Mouse (Mus musculus) embryonic facial prominence, embryonic 12.5 days (tissue): ENCODE results near the gene Cpne2. TPM values are rescaled to one million over a fixed set of nuclear protein-coding genes. Genes with fewer than 3 reads are reported as not detected.

ENCODE experiments used
- ATAC-seq: fragments of 200-750 bp; cut with Nextera tagmentation; 2 replicates; pipeline ENCODE4 v1.8.0; 2017; ENCODE audit not compliant: insufficient number of reproducible peaks, insufficient read depth, low FRiP score, low TSS enrichment
- H3K27ac ChIP-seq: fragments of 300-500 bp; sonication (generic); 2 replicates; pipeline ENCODE4 v1.5.1; 2016; ENCODE audit warnings: mild to moderate bottlenecking
- H3K27me3 ChIP-seq: fragments of 300-500 bp; sonication (generic); 2 replicates; pipeline ENCODE4 v1.6.1; 2016; ENCODE audit warnings: mild to moderate bottlenecking, moderate library complexity
- H3K36me3 ChIP-seq: fragments of 300-500 bp; sonication (generic); 2 replicates; pipeline ENCODE4 v1.6.1; 2016; ENCODE audit warnings: mild to moderate bottlenecking
- H3K4me1 ChIP-seq: fragments of 300-500 bp; sonication (generic); 2 replicates; pipeline ENCODE4 v1.6.1; 2016
- H3K4me2 ChIP-seq: fragments of 300-500 bp; sonication (generic); replicated peaks from 2 replicates; pipeline ENCODE4 v1.6.1; 2016; ENCODE audit warnings: mild to moderate bottlenecking, moderate library complexity
- H3K4me3 ChIP-seq: fragments of 300-500 bp; sonication (generic); 2 replicates; pipeline ENCODE4 v1.5.1; 2016; ENCODE audit warnings: mild to moderate bottlenecking
- H3K9ac ChIP-seq: fragments of 300-500 bp; sonication (generic); 2 replicates; pipeline ENCODE4 v1.6.1; 2016; ENCODE audit warnings: mild to moderate bottlenecking, moderate library complexity
- H3K9me3 ChIP-seq: fragments of 300-500 bp; sonication (generic); 2 replicates; pipeline ENCODE4 v1.6.1; 2016; ENCODE audit warnings: mild to moderate bottlenecking, moderate library complexity
- WGBS: fragments of 180-500 bp; shearing (Covaris S2); methylation state at CpG from one replicate; pipeline ENCODE4 v1.1.7; 2016; 5-methylcytosine and 5-hydroxymethylcytosine counted together
- polyA plus RNA-seq: library from polyadenylated mRNA; unstranded; fragments of >200 nt; fragmentation: Nextera tagmentation; extraction: Ambion mirVana; gene quantifications from 2 replicates; pipeline ENCODE4 v1.2.1, GENCODE M21; 2016

The Cpne2 gene
- polyA plus RNA-seq, 1 experiment from 2014 or later, result 10.6 TPM

GRCm38 (mm10) chr8:94540025-94540424 is 7.2 kb downstream of the Cpne2 start:
- no peak overlapping the region for H3K27ac ChIP-seq
- ATAC-seq, result no peak
- no peak overlapping the region for H3K4me2 ChIP-seq
- peaks cover 7% of the 10 kb centered on the region; the same call in 1 of the 2 replicates for H3K27me3 ChIP-seq
- H3K9ac ChIP-seq, result no peak overlapping the region
- no peaks in the 10 kb centered on the region for H3K9me3 ChIP-seq
- WGBS, result 84% methylated on average over 2 of the region's 2 CpGs
- H3K36me3 ChIP-seq, result no peaks in the 10 kb centered on the region
- H3K4me3 ChIP-seq, result no peak overlapping the region
- peaks cover 5% of the 10 kb centered on the region; the same call in 1 of the 2 replicates for H3K4me1 ChIP-seq

- Histone ChIP-seq H3K9me3 (no peaks in the 10 kb centered on the region), H3K27me3 (no peaks in the 10 kb centered on the region), H3K4me2 (no peak overlapping the region), H3K9ac (no peak overlapping the region), H3K27ac (no peak overlapping the region), H3K4me1 (peaks cover 5% of the 10 kb centered on the region; the same call in 1 of the 2 replicates), H3K4me3 (no peak overlapping the region), H3K36me3 (no peaks in the 10 kb centered on the region)
- WGBS, result 72% methylated on average over 17 of the region's 18 CpGs
- no peak for ATAC-seq
These were observed 8.4 kb downstream of the Cpne2 start for GRCm38 (mm10) chr8:94540889-94541795.

GRCm38 (mm10) chr8:94543981-94544380 is 11.2 kb downstream of the Cpne2 start:
- Histone ChIP-seq H3K36me3 (no peaks in the 10 kb centered on the region), H3K4me3 (no peak overlapping the region), H3K27ac (no peak overlapping the region), H3K4me2 (no peak overlapping the region), H3K9ac (no peak overlapping the region), H3K4me1 (peaks cover 5% of the 10 kb centered on the region; the same call in 1 of the 2 replicates), H3K27me3 (no peaks in the 10 kb centered on the region), H3K9me3 (no peaks in the 10 kb centered on the region)
- 43% methylated on average over 8 of the region's 8 CpGs for WGBS
- ATAC-seq, result no peak

- H3K9me3 ChIP-seq, result no peaks in the 10 kb centered on the region
- no peak for ATAC-seq
- H3K27ac ChIP-seq, result no peak overlapping the region
- H3K27me3 ChIP-seq, result no peaks in the 10 kb centered on the region
- no peaks in the 10 kb centered on the region for H3K36me3 ChIP-seq
- peaks cover 10% of the 10 kb centered on the region; the same call in 1 of the 2 replicates for H3K4me1 ChIP-seq
- H3K4me2 ChIP-seq, result no peak overlapping the region
- no peak overlapping the region for H3K9ac ChIP-seq
- 52% methylated on average over 5 of the region's 5 CpGs for WGBS
- H3K4me3 ChIP-seq, result no peak overlapping the region
These were observed 16.3 kb downstream of the Cpne2 start for GRCm38 (mm10) chr8:94549041-94549440.

- Histone ChIP-seq H3K4me2 (no peak overlapping the region), H3K9ac (no peak overlapping the region), H3K4me1 (0 out of 2 replicates have a peak, but pooled peaks cover 8% of the 10 kb centered on the region), H3K4me3 (no peak overlapping the region), H3K27me3 (no peaks in the 10 kb centered on the region), H3K36me3 (no peaks in the 10 kb centered on the region), H3K27ac (no peak overlapping the region), H3K9me3 (no peaks in the 10 kb centered on the region)
- 40% methylated on average over 5 of the region's 5 CpGs for WGBS
- no peak for ATAC-seq
These were observed 16.7 kb downstream of the Cpne2 start for GRCm38 (mm10) chr8:94549482-94549881.

GRCm38 (mm10) chr8:94549998-94550397 is 17.2 kb downstream of the Cpne2 start:
- no peak overlapping the region for H3K27ac ChIP-seq
- no peaks in the 10 kb centered on the region for H3K27me3 ChIP-seq
- H3K9me3 ChIP-seq, result no peaks in the 10 kb centered on the region
- no peaks in the 10 kb centered on the region for H3K36me3 ChIP-seq
- no peak overlapping the region for H3K9ac ChIP-seq
- H3K4me2 ChIP-seq, result no peak overlapping the region
- whole genome bisulfite sequencing, result 75% methylated on average over 5 of the region's 5 CpGs
- no peak overlapping the region for H3K4me3 ChIP-seq
- 0 out of 2 replicates have a peak, but pooled peaks cover 8% of the 10 kb centered on the region for H3K4me1 ChIP-seq
- ATAC-seq, result no peak

GRCm38 (mm10) chr8:94551471-94552422 is 19.0 kb downstream of the Cpne2 start:
- WGBS, result 42% methylated on average over 17 of the region's 17 CpGs
- no peaks in the 10 kb centered on the region for H3K9me3 ChIP-seq
- no peak overlapping the region for H3K4me2 ChIP-seq
- H3K36me3 ChIP-seq, result no peaks in the 10 kb centered on the region
- no peak overlapping the region for H3K9ac ChIP-seq
- H3K4me1 ChIP-seq, result 0 out of 2 replicates have a peak, but pooled peaks cover 8% of the 10 kb centered on the region
- ATAC-seq, result no peak
- no peak overlapping the region for H3K4me3 ChIP-seq
- H3K27ac ChIP-seq, result no peak overlapping the region
- H3K27me3 ChIP-seq, result no peaks in the 10 kb centered on the region

- Histone ChIP-seq H3K4me1 (0 out of 2 replicates have a peak, but pooled peaks cover 8% of the 10 kb centered on the region), H3K36me3 (no peaks in the 10 kb centered on the region), H3K9me3 (no peaks in the 10 kb centered on the region), H3K27ac (no peak overlapping the region), H3K4me3 (no peak overlapping the region), H3K27me3 (no peaks in the 10 kb centered on the region), H3K4me2 (no peak overlapping the region), H3K9ac (no peak overlapping the region)
- WGBS, result 76% methylated on average over 2 of the region's 2 CpGs
- ATAC-seq, result no peak
These were observed 19.9 kb downstream of the Cpne2 start for GRCm38 (mm10) chr8:94552696-94553095.

- Histone ChIP-seq H3K4me1 (no peaks in the 10 kb centered on the region), H3K27ac (no peak overlapping the region), H3K9me3 (no peaks in the 10 kb centered on the region), H3K4me3 (no peak overlapping the region), H3K9ac (no peak overlapping the region), H3K36me3 (no peaks in the 10 kb centered on the region), H3K27me3 (no peaks in the 10 kb centered on the region), H3K4me2 (no peak overlapping the region)
- WGBS, result 74% methylated on average over 3 of the region's 3 CpGs
- ATAC-seq, result no peak
These were observed 24.5 kb downstream of the Cpne2 start for GRCm38 (mm10) chr8:94557281-94557680.

- Histone ChIP-seq H3K4me2 (no peak overlapping the region), H3K9me3 (no peaks in the 10 kb centered on the region), H3K27me3 (no peaks in the 10 kb centered on the region), H3K27ac (no peak overlapping the region), H3K4me1 (no peaks in the 10 kb centered on the region), H3K36me3 (no peaks in the 10 kb centered on the region), H3K9ac (no peak overlapping the region), H3K4me3 (no peak overlapping the region)
- ATAC-seq, result no peak
- whole genome bisulfite sequencing, result 75% methylated on average over 5 of the region's 5 CpGs
These were observed 28.5 kb downstream of the Cpne2 start for GRCm38 (mm10) chr8:94561256-94561655.

GRCm38 (mm10) chr8:94564421-94564820 is 31.6 kb downstream of the Cpne2 start:
- Histone ChIP-seq H3K4me3 (no peak overlapping the region), H3K36me3 (no peaks in the 10 kb centered on the region), H3K27me3 (no peaks in the 10 kb centered on the region), H3K9ac (no peak overlapping the region), H3K9me3 (no peaks in the 10 kb centered on the region), H3K27ac (no peak overlapping the region), H3K4me2 (no peak overlapping the region), H3K4me1 (0 out of 2 replicates have a peak, but pooled peaks cover 6% of the 10 kb centered on the region)
- no peak for ATAC-seq
